Mouse (Mus musculus) ZHBTc4 (cell line): ENCODE measurements at regions not wholly inside any gene's neighbourhood (a gene's known extent, or its start where the extent isn't known, plus 50 kb on each side); places are given as distances from the start of the nearest gene placed in this dataset.
A peak's percentile ranks its signal among the peaks of the same experiment; 100 is the strongest.

Experiments
- DNase-seq: peaks from one replicate; pipeline ENCODE4 v3.0.0-alpha.2; 2011; ENCODE audit warnings: low read depth, low spot score

DNA sequence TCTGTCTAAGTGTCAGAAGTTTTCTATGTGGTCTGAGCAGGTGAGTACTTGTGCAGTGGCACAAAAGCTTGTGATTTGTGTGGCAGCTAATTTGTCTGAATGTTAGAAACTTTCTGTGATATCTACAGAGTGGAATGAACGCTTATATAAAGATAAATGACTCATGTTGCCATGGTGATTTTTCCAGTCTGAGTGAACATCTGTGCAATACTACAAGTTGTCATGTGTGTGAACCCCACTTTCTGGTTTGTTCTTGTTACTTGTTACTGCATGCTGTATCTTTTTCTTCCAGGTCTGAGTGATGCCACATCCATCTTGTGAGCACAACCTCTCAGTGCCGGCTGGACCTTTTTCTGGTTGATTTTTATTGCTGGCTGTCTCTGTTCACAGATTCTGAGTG lies 96.8 kb downstream of the Btbd35f7 start:
- no peak for DNase-seq

DNA sequence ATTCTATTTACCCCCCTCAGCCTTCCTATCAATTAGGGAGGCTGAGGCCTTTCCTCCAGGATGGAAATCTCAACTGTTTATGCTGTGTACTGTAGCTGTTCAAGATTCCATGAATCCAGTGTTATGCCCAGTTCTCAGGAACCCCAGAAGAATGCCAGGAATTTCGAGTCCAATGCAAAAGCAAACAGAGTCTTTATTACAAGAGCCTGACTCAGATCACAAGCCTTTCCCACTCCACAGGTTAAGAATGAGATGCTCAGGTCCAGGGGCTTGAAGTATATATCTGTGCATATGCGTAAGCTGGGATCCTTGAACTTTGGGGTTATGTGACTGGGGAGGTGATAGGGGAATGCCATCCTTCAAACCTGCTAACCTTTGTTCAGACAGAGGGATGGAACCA lies 129.6 kb downstream of the Btbd35f7 start:
- DNase-seq = peak; percentile 10

DNA sequence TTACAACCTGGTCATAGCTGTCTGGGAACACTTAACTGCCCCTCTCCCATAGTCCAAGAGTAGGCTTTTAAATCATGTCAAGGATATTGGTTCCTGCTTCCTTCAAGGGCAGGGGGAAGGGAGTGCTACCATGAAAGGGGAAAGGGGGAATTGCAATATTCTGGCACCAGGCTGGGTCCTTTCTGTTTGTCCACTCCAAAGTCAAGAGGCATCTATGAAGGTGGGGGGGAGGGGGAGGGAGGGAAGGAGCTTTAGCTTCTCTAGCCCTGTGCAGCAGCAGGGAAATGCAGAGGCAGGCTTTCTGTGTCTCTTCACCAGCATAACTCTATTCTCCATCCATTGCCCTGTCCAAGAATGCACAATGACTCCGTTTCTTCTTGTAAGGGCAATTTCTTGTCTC lies 130.0 kb downstream of the Btbd35f7 start:
- DNase-seq = no peak

DNA sequence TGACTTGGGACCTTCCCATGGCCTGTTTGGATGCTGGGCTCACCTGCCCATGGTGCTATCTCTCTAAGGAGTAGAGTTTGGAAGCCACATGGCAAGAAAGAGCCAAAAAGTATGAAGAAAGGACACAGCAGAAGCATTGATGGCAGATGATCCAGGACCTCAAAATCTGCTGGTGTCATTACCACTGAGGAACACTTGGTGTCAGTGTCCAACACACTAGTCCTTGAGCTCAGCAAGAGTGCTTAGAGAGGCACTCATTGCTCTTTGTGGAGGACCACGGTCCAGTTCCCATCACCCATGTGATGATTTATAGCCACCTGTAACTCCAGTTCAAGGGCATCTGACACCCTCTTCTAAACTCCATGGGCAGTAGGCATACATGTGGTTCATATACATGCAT lies 134.3 kb downstream of the Btbd35f7 start:
- DNase-seq = peak; percentile 3
